Mouse (Mus musculus): ENCODE data around the gene Cdkl5.

Cdkl5 gene

DNA sequence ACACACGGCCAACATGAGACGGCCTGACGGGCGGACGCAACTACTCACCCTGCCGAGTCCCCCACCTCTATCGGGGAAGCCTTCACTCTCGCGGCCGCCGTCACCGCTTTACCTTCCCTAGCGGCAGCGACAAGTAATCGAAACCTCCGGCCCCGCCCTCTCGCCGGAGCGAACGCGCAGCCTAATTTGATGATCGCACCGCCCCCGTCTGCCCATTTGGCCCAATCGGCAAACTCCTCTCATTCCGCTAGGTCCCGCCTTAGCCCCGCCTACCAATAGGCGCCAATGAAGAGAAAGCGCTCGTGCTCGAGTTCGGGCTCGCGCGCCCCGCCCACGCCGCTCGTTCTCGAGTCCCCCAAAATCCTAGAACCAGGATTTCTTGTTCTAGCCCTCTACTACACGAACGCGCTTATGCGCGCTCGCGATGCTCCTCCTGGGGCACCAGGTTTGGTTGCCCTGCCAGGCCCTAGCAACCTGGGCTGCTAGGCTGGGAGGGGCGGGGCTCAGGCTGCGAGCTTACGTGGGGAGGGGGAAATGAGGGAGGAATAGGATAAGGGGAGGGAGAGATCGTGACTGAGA is at the start of gene Cdkl5:
TSS of gene Cdkl5 (minus strand) at position 162 of the 579 bp plus-strand sequence.
- DNase-seq: peak; percentile 94 to 97

DNA sequence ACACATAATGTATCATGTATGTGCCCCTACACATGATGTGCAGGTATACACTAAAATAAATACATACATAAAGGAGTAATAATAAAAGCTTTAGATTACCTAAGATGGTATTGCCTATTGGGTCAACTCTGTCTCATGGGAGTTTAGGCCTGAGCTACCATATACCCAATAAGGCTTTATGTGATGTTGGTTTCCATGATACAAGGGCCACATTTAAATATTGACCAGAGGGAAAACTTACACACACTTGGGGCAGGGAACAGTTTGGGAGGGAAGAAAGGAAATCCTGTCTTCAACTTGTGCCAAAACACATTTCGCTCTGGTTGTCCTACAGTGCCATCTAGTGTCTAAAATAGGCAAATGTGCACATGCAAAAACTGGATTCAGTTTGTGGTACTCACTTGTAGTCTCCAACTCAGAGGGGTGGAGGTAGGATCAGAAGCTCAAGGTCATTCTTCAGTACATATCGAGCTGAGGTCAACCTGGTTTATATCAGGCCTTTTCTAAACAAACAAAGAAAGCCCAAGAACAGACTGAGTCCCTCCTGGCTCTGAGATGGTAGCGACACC is 38.8 kb upstream of the Cdkl5 start:
- DNase-seq: peak; percentile 17 to 39

DNA sequence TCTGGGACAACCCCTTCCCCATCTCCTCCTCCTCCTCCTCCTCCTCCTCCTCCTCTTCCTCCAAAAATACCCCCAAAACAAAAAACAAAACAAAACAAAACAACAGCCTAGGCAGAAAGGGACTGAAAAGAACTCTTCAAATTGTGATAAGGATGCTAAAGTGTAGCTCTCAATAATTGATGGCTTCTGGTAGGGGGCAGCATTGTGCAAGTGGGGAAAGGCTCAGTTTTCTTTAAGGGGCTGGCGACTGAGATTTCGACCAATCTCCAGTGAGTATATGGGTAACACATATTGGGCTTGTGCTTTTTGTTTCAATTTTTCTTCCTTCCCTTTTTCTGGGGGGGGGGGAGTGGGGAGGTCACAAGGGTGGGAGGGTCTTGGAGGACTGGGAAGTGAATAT is 37.9 kb upstream of the Cdkl5 start:
- DNase-seq: no peak

DNA sequence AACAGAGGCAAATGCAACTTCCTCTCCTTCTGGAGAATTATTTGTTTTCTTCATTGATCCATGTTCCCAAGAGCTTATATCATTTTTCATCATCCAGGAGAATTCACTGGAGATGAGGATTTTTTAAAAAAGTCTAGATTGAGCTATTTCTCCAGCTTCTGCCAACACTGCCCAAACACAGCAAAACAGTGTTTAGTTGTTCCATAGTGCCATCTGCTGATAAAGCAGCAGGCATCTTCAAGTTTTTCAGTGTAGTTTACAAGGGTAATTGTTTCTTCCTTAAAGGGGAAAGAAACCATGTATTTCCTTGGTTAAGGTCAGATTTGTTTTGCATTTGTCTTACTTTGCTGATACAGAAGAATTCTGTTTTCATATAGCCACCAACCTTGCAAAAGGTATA is 35.7 kb upstream of the Cdkl5 start:
- DNase-seq: no peak

DNA sequence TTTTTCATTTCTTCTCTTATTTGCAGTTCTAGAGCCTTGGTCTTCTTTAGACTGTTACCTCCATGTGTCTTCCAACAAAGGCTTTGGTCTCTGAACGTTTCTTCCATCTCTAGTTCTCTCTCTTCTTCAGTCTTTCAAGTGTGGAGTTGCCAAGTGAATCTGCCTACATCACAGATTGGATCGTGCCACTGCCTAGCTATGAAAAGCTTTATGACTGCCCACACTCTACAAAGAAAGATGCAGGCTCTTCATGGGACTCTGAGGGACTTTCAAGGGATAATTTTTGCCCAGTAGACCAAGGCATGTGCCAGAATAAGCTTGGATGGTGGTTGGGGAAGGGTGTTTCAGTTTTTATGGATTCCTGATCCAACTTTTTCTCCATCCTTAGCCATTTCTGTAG is 30.0 kb upstream of the Cdkl5 start:
- DNase-seq: no peak

DNA sequence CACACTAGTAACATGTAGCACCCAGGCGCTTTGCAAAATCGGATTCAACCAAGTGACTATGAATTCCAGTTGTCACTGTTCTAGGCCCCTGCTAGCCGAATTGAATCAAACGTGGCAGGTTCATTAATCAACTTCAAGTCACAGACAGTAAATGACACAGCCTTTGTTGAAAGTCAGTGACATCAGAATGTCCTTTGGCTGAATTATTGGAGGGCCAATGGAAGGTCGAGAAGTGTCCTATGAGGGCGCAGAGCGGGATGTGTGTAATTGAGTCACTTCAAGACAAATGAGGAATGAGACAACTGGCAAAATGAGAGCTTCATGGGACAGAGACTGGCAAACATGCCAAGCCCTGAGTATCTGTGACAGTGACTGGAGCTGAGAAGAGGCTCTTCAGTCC is 27.0 kb upstream of the Cdkl5 start:
- DNase-seq: no peak

DNA sequence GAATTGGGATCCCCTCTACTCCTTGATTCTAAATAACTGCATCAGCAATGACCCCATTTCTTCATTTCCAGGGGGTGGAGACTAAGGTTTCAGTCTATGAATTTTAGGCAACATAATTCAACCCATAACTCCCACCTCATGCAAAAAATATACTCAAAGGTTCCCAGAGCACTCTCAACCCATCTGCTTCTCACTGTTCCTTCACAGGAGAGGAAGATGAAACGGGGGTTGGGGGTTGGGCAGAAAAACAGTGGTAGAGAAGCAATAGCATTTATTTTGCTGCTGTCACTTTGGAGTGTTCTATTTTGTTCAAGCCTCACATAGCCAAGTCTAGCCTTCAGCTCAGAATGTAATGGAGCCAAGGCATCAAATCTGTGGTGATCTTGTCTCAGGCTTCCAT is 23.7 kb upstream of the Cdkl5 start:
- DNase-seq: no peak

DNA sequence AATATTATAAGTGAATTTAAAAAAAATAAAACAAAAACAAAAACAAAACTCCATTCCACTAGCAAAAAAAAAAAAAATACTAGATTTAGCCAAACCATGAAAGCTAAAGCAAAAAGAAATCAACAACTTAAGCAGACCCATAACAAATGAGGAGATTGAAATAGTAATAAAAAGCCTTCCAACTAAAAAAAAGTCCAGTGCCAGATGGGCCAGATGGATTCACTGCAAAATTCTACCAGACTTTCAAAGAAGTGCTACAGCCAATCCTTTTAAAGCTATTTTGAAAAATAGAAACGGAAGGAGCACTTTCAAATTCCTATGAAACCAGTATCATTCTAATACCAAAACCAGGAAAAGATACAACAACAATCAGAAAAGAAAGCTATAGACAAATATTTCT is 11.8 kb upstream of the Cdkl5 start:
- no peak for DNase-seq

DNA sequence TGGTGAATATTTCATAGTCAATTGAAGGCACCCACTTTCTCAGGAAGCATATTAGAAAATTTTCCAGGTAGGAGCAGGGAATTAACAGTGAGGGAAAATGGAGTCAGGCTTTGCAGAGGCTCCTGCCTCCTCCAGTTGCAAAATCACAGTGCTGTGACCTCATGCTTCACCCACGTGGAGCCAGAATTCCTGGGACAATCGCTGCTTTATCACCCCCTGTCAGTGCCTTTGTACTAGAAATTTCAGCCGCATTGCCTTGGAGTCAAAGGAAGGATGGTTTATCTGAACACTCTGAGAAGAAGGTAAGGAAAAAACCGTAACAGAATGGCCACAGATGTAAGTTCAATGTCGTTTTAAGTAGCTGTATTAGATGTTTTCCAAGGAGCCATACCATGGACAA is 1.5 kb upstream of the Cdkl5 start:
- DNase-seq: peak in 1 of 2 experiments; percentile 18

DNA sequence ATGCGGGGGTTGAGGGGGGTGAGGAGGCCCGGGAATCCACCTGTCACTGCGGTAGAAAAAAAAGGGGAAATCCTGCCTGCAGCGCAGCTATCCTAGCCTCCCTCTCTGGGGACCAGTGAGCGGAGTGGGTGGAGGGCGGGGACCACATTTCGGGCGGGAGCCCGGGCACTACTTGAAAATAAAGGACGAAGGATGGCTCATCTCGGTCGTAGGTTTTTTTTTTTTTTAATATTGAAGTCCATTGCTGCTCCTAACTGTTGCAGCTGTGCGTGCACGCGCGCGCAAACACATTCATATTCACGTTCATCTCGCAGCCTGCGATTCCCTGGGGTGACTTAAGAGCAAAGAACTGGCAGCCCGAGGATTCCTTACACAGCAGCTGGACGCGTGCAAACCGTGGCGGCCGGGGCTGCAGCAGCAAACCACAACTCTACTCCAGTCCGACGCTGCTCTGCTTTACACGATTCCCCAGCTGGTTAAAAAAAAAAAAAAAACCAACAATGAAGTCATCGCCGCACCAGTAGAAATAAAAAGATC is 695 bp upstream of the Cdkl5 start:
- DNase-seq: no peak

DNA sequence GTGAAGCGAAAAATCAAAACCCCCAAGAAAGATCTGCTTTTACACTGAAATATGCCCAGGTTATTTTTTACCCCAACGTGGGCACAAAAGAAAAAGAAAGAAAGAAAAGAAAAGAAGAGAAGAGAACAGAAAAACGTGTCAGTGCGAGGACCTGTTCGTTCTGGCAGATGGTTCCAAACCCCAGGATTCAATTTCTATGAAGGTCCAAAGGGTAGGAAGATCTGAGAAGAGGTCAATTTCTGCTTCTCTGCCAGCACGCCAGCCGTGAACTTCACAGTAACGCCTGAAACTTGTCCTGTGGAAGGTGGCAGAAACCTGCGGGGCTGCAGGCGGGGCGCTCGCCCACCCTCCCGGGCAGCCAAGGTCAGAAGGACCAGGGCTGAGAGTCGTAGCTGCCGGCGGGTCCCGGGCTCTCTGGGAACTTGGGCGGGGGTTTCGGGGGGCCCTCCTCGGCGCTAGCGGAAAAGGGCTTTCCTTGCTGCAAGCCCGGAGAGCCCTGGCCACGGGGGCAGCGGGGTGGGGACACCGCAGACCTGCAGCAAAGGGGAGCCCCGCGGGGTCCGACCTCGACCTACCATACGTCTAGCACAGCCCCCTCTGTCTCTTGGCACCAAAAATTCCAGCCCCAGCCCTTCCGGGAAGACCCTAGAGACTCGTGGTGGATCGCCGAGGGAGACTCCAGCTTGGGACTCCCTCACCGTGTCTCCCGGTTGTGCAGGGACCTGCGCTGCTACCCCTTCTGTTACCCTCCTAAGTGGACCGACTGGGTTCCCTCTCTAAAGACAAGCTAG is 560 bp downstream of the Cdkl5 start:
- DNase-seq: peak; percentile 40 to 56

DNA sequence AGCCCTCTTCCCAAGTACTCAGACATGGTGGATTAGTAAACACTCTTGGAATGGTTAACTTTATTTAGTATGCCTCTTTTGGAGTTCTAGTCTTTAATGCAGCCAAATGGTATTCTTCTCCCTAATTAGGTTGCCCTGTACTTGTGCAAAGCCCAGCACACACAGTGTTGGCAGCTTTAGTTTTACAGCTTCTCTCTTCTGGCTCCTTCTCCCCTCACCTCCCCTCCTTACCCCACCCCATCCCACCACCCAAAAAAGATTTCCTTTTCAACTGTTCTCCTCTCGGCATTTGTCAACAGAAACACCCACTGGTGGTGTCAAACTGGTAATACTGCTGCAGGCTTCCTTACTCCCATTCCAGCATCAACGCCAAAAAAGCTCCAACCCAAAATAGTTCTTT is 1.8 kb downstream of the Cdkl5 start:
- no peak for DNase-seq

DNA sequence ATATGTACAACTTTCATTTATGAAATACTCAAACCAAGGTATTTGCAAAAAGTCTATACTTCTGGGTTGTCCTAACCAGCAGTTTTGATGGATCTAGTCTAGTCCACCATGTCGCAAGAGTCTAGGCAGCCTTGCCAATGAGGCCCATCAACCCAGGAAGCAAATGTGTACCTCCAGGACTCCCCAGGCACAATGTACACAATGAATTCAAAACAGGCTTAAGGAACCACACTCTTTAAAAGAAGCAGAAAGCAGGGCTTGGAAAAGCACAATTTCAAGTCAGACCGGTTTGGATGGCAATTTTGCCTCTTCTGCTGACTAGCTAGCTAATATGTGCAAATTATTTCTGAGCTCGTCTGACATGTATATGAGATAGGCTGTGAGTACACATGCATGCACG is 4.2 kb downstream of the Cdkl5 start:
- no peak for DNase-seq

DNA sequence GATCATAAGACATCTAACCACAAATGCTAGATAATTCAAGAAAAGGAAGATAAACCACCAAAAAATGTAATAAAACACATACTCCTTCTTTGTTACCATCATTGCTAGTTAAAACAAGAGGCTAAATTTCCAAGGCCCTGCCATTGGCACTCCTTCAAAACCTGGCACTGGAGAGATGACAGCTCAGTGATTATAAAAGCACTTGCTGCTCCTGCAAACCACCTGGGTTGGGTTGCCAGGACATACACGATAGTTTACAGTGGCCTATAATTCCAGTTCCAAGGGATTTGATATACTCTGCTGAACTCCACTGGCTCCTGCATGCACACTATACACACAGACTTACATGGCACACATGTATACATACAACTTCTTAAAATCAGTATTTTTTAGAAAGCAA is 16.6 kb downstream of the Cdkl5 start:
- DNase-seq: peak; percentile 55 to 70

DNA sequence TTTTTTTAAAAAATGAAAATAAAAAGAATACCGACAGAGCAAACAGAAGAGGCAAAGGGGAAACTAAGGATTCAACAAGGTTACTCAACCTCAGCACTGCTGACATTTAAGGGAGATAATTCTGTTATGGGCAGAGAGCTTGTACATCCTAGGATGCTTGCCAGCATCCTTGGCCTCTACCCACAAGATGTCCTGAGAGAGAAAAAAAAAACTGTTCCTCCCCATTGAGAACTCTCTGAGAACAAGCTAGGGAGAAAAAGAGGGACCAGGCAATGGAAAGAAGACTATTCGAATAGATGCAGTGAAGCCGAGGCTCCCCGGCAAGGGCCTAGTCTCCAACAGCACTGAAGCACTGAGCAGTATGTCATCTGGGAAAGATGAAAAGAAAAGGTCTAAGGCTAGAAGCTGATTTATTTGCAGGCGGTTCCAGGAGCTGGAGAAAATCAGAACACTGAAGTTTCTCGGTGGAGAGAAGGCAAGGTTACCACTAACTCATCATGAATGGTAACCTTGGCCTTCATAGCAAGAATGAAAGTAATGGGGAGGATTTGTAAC is 22.4 kb downstream of the Cdkl5 start:
- DNase-seq: peak; percentile 50 to 59

DNA sequence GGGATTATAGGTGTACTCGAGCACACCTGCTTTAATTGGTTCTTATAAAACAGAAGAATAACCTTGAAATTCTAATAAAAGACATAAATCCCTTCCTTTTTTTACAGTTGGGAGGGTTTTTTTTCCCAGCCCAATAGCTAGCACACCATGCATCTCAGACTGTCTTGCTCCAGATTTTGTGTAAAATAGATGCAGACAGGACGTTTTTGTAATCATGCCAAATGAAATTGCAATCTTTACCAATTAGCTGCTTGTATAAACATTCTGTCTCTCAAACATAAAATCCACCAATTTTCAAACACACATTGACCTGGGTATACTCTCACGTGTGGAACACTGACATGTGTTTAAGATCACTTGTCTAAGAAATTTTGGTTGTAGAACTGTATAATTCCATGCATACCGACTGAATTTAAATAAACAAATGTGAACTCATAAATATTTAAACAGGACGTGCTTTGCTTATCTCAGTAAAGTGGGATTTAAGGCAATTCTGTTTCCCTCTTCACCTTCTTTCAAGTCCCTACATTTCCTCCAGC is 35.8 kb downstream of the Cdkl5 start:
- no peak for DNase-seq

DNA sequence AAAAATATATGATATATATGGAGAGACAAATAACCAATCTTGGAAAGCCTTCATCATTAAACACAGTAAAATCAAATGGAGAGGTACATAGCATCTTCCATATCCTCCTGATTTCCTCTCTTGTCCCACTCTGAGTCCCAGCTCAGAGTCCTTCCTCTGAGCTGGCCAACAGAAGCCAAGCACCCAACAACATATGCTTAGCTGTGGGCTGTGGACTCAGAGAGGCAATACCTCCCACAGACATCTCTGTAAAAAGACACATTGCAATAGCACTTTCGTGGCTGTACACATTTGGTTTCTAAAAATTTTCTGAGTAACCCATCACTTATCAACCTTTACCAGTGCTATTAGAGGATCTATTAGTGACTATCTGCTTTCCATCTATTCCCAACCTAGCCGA is 44.9 kb downstream of the Cdkl5 start:
- no peak for DNase-seq

DNA sequence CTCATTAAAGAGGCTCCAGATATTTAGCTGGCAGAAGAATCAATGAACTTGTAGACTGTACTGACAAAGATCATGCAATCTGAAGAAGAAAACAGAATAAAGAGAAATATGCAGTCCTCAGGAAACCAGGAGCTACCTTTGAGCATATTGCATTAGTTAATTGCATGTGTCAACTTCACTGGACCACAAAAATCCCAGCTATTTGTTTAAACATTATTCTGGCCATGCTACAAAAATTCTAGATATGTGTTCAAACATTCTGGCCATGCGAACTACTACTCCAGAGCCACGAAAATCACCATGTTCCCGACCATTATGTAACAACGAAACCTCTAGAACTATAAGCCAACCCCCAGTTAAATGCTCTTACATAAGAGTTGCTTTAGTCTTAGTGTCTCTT is 49.8 kb downstream of the Cdkl5 start:
- DNase-seq: no peak

DNA sequence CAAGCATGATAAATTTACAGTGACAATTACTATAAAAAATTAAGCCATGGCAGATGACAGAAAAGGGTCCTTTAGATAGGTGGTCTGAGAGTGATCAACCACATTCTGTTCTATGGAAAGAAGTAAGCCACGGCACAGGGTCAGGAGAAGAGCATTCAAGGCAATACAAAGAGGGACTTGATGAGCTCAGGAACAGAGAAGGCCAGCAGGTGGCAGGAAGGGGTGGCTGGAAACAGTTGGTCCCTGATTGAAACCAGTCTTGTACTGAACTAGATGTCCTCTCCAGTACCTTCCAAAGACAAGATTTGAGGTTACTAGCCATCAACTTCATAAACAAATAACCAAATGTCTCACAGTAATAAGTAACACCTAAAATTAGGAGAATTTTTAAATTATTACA is 59.0 kb downstream of the Cdkl5 start:
- peak; percentile 48 to 65 for DNase-seq

DNA sequence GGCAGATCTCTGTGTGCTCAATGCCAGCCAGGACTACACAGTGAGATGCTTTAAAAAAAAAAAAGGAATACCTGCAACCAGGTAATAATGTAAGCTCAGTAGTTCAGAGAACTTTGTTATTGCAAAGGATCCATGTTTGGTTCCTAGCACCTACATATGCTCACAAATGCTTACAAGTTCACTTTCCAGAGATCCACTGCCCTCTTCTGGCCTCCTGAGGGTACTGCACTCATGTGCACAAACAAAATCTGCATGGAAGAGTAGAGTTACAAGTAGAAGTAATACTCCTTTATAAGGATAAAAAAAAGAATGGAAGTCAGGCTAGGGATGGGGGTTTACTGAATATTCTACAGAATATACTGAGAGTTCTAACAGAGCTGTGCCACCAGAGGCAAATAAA is 63.8 kb downstream of the Cdkl5 start:
- no peak for DNase-seq

DNA sequence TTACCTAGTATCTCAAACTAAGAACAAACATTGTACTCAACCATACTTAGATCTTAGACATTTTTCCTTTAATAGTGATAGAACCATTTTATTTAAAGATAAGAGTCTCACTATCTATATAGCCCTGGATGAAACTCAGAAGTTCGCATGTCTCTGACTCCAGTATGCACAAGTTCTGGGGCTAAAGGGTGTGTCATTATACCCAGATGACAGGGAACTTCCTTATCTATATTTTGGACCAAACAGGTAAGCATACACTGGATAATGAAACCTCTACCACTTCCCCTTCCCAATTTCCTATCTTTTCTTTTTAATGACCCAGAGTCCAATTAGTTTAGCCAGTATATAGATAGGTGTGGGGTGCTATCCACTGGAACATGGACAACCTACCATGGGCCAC is 65.6 kb downstream of the Cdkl5 start:
- DNase-seq: no peak

DNA sequence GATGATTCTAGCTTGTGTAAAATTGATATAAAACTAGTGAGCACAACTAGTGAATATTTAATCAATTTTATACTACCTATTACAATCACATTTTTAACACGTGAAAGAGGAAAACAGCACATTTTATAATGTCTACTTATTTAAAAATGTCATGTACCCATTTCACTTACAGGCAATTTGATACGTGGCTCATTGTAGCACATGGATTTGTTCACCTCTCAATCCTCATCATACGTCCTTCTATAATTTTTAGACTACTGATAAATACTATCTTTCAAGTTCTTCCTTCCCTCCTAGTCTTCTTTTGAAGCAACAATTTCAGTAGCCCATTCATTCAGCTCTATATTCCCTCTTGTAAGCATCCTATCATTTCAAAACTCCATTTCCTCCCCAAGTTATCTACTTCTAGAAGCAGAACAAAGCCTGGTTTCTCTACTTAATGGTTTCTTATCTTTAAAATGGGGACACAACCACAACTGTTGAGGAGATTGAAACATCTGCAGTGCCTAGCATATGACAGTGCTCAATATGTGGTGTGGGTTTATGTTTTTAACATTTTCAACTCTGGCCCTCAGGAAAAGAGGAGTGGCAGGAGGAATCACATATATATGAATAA is 75.4 kb downstream of the Cdkl5 start:
- DNase-seq: no peak

DNA sequence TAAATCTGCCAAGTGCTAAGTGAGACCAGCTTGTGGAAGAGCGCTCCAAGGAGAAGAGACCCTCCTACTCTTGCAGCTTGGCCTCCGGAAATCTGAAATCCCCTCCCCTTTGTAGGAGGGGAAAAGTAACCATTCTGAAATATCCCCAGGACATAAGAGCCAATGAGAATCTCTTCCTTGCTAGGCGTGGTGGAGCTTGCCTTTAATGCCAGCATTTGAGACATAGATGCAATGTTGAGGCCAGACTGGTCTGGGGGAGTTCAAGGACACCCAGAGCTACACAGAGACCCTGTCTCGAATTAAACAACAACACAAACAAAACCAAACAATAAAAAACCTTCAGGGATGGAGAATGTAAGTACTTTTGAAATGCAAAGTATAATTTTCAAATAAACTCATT is 87.6 kb downstream of the Cdkl5 start, which contains the start of gene Gja6:
TSS of gene Gja6 (minus strand) at position 101 of the 400 bp plus-strand sequence.
- no peak for DNase-seq
